Mouse (Mus musculus): ENCODE data around the gene Pi4kb.

- TF ChIP-seq CTCF (IDR thresholded peaks at IDR 0.05; ENCODE audit: borderline replicate concordance, control insufficient read depth, extremely low read depth, insufficient read depth, low read length, poor library complexity) (no peak), POLR2A (IDR thresholded peaks at IDR 0.05; ENCODE audit: control insufficient read depth, extremely low read depth, insufficient read depth, low read length, poor library complexity) (no peak)
Measured at GRCm38 (mm10) chr3:95041625-95042024, 67.1 kb downstream of the Pi4kb start.
